Mouse (Mus musculus) erythroblast, embryonic 14.5 days (primary cell): ENCODE data around the gene Chd3. TPM values are rescaled to one million over a fixed set of nuclear protein-coding genes. Genes with fewer than 3 reads are reported as not detected.

ENCODE experiments used
- H3K27me3 ChIP-seq: 2 replicates; pipeline ENCODE4 v1.6.1; 2012; ENCODE audit warnings: inconsistent platforms; ENCODE audit not compliant: control insufficient read depth
- H3K36me3 ChIP-seq: 2 replicates; pipeline ENCODE4 v1.6.1; 2012; ENCODE audit warnings: mild to moderate bottlenecking, inconsistent platforms; ENCODE audit not compliant: control insufficient read depth
- H3K4me1 ChIP-seq: 2 replicates; pipeline ENCODE4 v1.6.1; 2012; ENCODE audit warnings: inconsistent platforms; ENCODE audit not compliant: control insufficient read depth
- H3K4me3 ChIP-seq: replicated peaks from 2 replicates; pipeline ENCODE3; 2012; ENCODE audit warnings: moderate library complexity, mild to moderate bottlenecking, inconsistent platforms
- H3K9me3 ChIP-seq: 2 replicates; pipeline ENCODE4 v1.6.1; 2012; ENCODE audit warnings: low read length, inconsistent platforms, mixed read lengths; ENCODE audit not compliant: control insufficient read depth
- GATA1 ChIP-seq: IDR thresholded peaks from 2 replicates; pipeline ENCODE4 v1.6.1; 2012; ENCODE audit warnings: low read length, inconsistent platforms, mixed read lengths
- TAL1 ChIP-seq: IDR thresholded peaks from 3 replicates; pipeline ENCODE4 v1.6.1; 2012; ENCODE audit warnings: low read length, inconsistent platforms, mixed read lengths
- polyA plus RNA-seq: library from polyadenylated mRNA; stranded (reverse); fragments of >175 nt; gene quantifications from 2 replicates; pipeline ENCODE4 v1.2.3, GENCODE M21; 2012

Gene Chd3
- polyA plus RNA-seq, 1 experiment = 1.8 TPM

DNA sequence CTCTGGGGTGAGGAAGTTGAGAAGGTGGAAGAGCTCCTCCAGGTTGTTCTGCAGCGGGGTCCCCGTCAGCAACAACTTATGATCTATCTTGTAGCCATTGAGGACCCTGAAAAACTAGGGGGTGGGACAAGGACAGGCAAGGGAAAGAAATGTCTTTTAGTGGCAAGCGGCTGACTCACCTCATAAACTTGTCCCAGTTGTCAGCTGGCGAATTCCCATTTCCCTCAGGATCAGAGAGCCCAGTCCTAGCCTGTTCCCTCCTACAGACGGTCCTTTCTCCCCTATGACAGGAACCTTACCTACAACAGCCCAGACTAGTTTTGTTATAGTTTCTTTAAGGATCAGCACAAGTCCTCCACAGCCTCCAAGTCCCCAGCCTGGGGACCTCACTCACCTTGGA is 12.7 kb downstream of the Chd3 start:
- Histone ChIP-seq H3K27me3 (peaks cover 5% of the 10 kb centered on the region), H3K4me3 (no peak overlapping the region), H3K36me3 (peaks cover 26% of the 10 kb centered on the region; the same call in 1 of the 2 replicates), H3K4me1 (no peaks in the 10 kb centered on the region), H3K9me3 (no peaks in the 10 kb centered on the region)
- TF ChIP-seq GATA1 (no peak), TAL1 (no peak)

- H3K4me3 ChIP-seq = no peak overlapping the region
- H3K27me3 ChIP-seq = peaks cover 21% of the 10 kb centered on the region
- TF ChIP-seq GATA1 (no peak), TAL1 (no peak)
- no peaks in the 10 kb centered on the region for H3K9me3 ChIP-seq
- H3K4me1 ChIP-seq = no peaks in the 10 kb centered on the region
- H3K36me3 ChIP-seq = peaks cover 5% of the 10 kb centered on the region; the same call in 1 of the 2 replicates
Observed at GRCm38 (mm10) chr11:69346441-69346840, 22.8 kb downstream of the Chd3 start.

DNA sequence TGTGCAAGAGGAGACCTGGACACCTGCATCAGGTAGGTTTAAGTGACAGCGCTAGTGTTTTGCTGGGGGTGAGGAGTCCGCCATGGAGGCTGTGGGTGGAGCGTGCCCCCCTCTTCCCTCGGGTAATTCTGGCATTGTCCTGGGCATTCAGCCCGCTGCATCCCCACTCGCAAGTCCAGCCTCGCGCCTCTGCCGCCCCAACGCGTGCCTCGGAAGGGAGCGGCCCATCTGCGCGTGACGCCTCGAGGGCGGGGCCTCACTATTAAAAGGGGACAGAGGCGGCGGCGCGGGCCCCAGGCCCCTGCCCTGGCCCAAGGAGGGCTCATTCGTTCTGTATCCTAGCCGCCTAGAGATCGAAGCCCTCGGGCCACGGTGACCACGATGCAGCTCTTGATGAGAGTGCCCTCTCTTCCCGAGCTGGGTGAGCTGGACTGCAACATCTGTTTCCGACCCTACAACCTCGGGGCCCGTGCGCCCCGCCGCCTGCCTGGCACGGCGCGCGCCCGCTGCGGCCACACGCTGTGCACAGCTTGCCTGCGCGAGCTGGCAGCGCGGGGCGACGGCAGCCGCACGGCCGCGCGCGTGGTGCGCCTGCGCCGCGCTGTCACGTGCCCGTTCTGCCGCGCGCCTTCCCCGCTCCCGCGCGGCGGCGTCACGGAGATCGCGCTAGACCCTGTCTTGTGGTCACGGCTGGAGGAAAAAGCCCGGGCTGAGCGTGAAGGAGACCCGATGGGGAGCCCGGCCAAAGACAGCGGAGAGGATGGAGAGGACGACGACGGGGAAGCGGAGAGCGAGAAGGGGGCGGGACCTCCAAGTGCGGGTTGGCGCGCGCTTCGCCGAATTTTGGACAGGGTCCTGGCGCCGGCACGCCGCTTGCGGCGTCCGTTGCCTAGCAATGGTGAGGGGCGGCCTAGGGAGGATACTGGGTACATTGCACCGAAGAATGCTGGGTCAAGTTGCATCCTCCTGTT is 28.8 kb downstream of the Chd3 start, which contains the start of gene Rnf227:
Rnf227 (plus strand) TSS at position 301 of the 971 bp plus-strand sequence.
- peaks cover 13% of the 10 kb centered on the region for H3K4me1 ChIP-seq
- TF ChIP-seq TAL1 (no peak), GATA1 (no peak)
- peak within 1 kb of the TSS; percentile 59 for H3K4me3 ChIP-seq
- no peaks in the 10 kb centered on the region; the same call in 1 of the 2 replicates for H3K36me3 ChIP-seq
- H3K9me3 ChIP-seq = peaks cover 17% of the 10 kb centered on the region
- peaks cover 61% of the 10 kb centered on the region for H3K27me3 ChIP-seq

DNA sequence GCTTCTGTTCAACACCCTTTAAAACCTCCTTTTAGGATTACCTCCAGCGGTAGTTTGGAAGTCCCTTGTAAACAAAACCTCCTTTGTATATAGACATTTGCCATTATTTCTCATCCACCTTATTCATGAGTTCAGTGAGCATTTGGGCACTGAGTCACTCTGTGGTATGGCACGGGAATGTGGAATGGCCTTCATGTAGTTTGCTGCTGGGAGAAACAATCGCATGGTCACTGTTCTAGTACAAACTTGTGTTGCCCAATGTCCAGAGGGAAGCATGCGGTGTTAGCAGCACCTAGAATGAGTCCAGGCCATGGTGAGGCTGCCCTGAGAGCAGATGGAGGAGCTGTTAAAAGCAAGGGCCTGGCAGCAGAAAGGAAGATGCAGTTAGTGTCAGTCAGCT is 34.4 kb downstream of the Chd3 start:
- Histone ChIP-seq H3K9me3 (peaks cover 8% of the 10 kb centered on the region), H3K4me1 (peaks cover 28% of the 10 kb centered on the region), H3K4me3 (no peak overlapping the region), H3K27me3 (peaks cover 53% of the 10 kb centered on the region), H3K36me3 (no peaks in the 10 kb centered on the region)
- no peak for TF ChIP-seq TAL1
- no peak for TF ChIP-seq GATA1

DNA sequence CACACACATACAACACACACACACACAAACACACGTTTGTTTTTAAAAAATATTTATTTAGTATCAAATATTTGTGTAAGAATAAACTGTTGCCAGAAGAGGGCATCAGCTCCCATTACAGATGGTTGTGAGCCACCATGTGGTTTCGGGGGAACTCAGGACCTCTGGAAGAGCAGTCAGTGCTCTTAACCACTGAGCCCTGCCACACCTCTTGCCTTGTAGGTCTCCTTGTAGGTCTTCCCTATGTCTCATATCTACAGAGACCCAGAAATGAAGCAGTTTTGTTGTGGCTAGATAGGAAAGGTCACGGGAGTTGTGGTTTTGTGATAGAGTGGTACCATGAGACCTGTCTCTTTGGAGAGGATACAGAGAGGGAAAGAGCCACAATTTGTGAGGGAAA is 35.3 kb downstream of the Chd3 start:
- Histone ChIP-seq H3K36me3 (no peaks in the 10 kb centered on the region), H3K9me3 (peaks cover 8% of the 10 kb centered on the region), H3K27me3 (peaks cover 53% of the 10 kb centered on the region), H3K4me1 (peaks cover 28% of the 10 kb centered on the region), H3K4me3 (no peak overlapping the region)
- TF ChIP-seq TAL1 (no peak), GATA1 (no peak)

- H3K36me3 ChIP-seq = no peaks in the 10 kb centered on the region
- TF ChIP-seq GATA1 = no peak
- no peak for TF ChIP-seq TAL1
- peaks cover 53% of the 10 kb centered on the region for H3K27me3 ChIP-seq
- peaks cover 28% of the 10 kb centered on the region for H3K4me1 ChIP-seq
- no peak overlapping the region for H3K4me3 ChIP-seq
- H3K9me3 ChIP-seq = peaks cover 4% of the 10 kb centered on the region
Observed at GRCm38 (mm10) chr11:69332713-69333253, 36.4 kb downstream of the Chd3 start.

GRCm38 (mm10) chr11:69331929-69332405 is 37.2 kb downstream of the Chd3 start:
- no peak for TF ChIP-seq GATA1
- TF ChIP-seq TAL1 = no peak
- Histone ChIP-seq H3K36me3 (no peaks in the 10 kb centered on the region), H3K9me3 (no peaks in the 10 kb centered on the region), H3K4me1 (peaks cover 30% of the 10 kb centered on the region), H3K4me3 (peak overlapping the region; percentile 61), H3K27me3 (peaks cover 58% of the 10 kb centered on the region)

GRCm38 (mm10) chr11:69331152-69331551 is 38.1 kb downstream of the Chd3 start:
- TF ChIP-seq GATA1 = no peak
- TF ChIP-seq TAL1 = no peak
- Histone ChIP-seq H3K9me3 (no peaks in the 10 kb centered on the region), H3K4me3 (no peak overlapping the region), H3K27me3 (peaks cover 66% of the 10 kb centered on the region), H3K36me3 (no peaks in the 10 kb centered on the region), H3K4me1 (peaks cover 36% of the 10 kb centered on the region)

- peaks cover 3% of the 10 kb centered on the region for H3K36me3 ChIP-seq
- H3K9me3 ChIP-seq = no peaks in the 10 kb centered on the region
- H3K27me3 ChIP-seq = peaks cover 68% of the 10 kb centered on the region
- H3K4me3 ChIP-seq = no peak overlapping the region
- TF ChIP-seq GATA1 = no peak
- no peak for TF ChIP-seq TAL1
- H3K4me1 ChIP-seq = peaks cover 45% of the 10 kb centered on the region
Observed at GRCm38 (mm10) chr11:69328517-69328916, 40.7 kb downstream of the Chd3 start.
